Mouse (Mus musculus): ENCODE data around the gene Nxn. TPM values are rescaled to one million over a fixed set of nuclear protein-coding genes. Genes with fewer than 3 reads are reported as not detected.

The Nxn gene
- polyA plus RNA-seq, 1 experiment from 2014 or later = 19.9 TPM

GRCm38 (mm10) chr11:76288645-76289044, 110.3 kb downstream of the Nxn start:
- Histone ChIP-seq H3K4me2 (replicated peaks) (no peak overlapping the region), H3K4me1 (peaks cover 50% of the 10 kb centered on the region), H3K36me3 (no peaks in the 10 kb centered on the region), H3K9me3 (no peaks in the 10 kb centered on the region), H3K27me3 (no peaks in the 10 kb centered on the region), H3K9ac (replicated peaks) (no peak overlapping the region), H3K4me3 (no peak overlapping the region), H3K27ac (replicated peaks) (no peak overlapping the region)
- ATAC-seq (replicated peaks) = no peak
- 72% methylated on average over 6 of the region's 6 CpGs for WGBS

- Histone ChIP-seq H3K9me3 (no peaks in the 10 kb centered on the region), H3K9ac (replicated peaks) (no peak overlapping the region), H3K27ac (replicated peaks) (no peak overlapping the region), H3K4me1 (peaks cover 40% of the 10 kb centered on the region), H3K4me3 (no peak overlapping the region), H3K27me3 (no peaks in the 10 kb centered on the region), H3K4me2 (replicated peaks) (no peak overlapping the region), H3K36me3 (no peaks in the 10 kb centered on the region)
- no peak for ATAC-seq (replicated peaks)
- WGBS = 49% methylated on average over 10 of the region's 10 CpGs
These were observed 111.6 kb downstream of the Nxn start for GRCm38 (mm10) chr11:76287301-76287700.

GRCm38 (mm10) chr11:76286534-76287126, 112.3 kb downstream of the Nxn start:
- 65% methylated on average over 10 of the region's 10 CpGs for WGBS
- H3K4me1 ChIP-seq = peaks cover 38% of the 10 kb centered on the region
- no peak overlapping the region for H3K4me3 ChIP-seq
- H3K4me2 ChIP-seq (replicated peaks) = no peak overlapping the region
- H3K9me3 ChIP-seq = no peaks in the 10 kb centered on the region
- no peak overlapping the region for H3K27ac ChIP-seq (replicated peaks)
- ATAC-seq (replicated peaks) = no peak
- H3K9ac ChIP-seq (replicated peaks) = no peak overlapping the region
- H3K27me3 ChIP-seq = no peaks in the 10 kb centered on the region
- H3K36me3 ChIP-seq = no peaks in the 10 kb centered on the region

GRCm38 (mm10) chr11:76285431-76286075, 113.4 kb downstream of the Nxn start:
- H3K27me3 ChIP-seq = no peaks in the 10 kb centered on the region
- H3K4me1 ChIP-seq = peaks cover 32% of the 10 kb centered on the region
- no peak for ATAC-seq (replicated peaks)
- no peaks in the 10 kb centered on the region for H3K36me3 ChIP-seq
- no peak overlapping the region for H3K4me3 ChIP-seq
- no peaks in the 10 kb centered on the region for H3K9me3 ChIP-seq
- no peak overlapping the region for H3K27ac ChIP-seq (replicated peaks)
- no peak overlapping the region for H3K9ac ChIP-seq (replicated peaks)
- 76% methylated on average over 7 of the region's 7 CpGs for WGBS
- no peak overlapping the region for H3K4me2 ChIP-seq (replicated peaks)

GRCm38 (mm10) chr11:76283841-76284240, 115.1 kb downstream of the Nxn start:
- H3K9ac ChIP-seq (replicated peaks) = no peak overlapping the region
- ATAC-seq (replicated peaks) = no peak
- H3K4me3 ChIP-seq = no peak overlapping the region
- no peak overlapping the region for H3K4me2 ChIP-seq (replicated peaks)
- H3K36me3 ChIP-seq = no peaks in the 10 kb centered on the region
- H3K27me3 ChIP-seq = no peaks in the 10 kb centered on the region
- WGBS = 93% methylated on average over 6 of the region's 6 CpGs
- H3K4me1 ChIP-seq = peaks cover 24% of the 10 kb centered on the region
- H3K27ac ChIP-seq (replicated peaks) = no peak overlapping the region
- H3K9me3 ChIP-seq = no peaks in the 10 kb centered on the region

GRCm38 (mm10) chr11:76279971-76280370, 119.0 kb downstream of the Nxn start:
- H3K9ac ChIP-seq (replicated peaks) = no peak overlapping the region
- no peak for ATAC-seq (replicated peaks)
- 52% methylated on average over 2 of the region's 2 CpGs for WGBS
- peaks cover 9% of the 10 kb centered on the region for H3K4me1 ChIP-seq
- no peaks in the 10 kb centered on the region for H3K9me3 ChIP-seq
- no peaks in the 10 kb centered on the region for H3K27me3 ChIP-seq
- H3K27ac ChIP-seq (replicated peaks) = 0 out of 2 replicates have a peak overlapping the region, but pooled peaks have one; percentile 3
- no peak overlapping the region for H3K4me3 ChIP-seq
- no peak overlapping the region for H3K4me2 ChIP-seq (replicated peaks)
- 0 out of 2 replicates have a peak, but pooled peaks cover 2% of the 10 kb centered on the region for H3K36me3 ChIP-seq

GRCm38 (mm10) chr11:76278960-76279852, 119.7 kb downstream of the Nxn start:
- Histone ChIP-seq H3K4me1 (peaks cover 9% of the 10 kb centered on the region), H3K27me3 (no peaks in the 10 kb centered on the region), H3K4me2 (replicated peaks) (no peak overlapping the region), H3K36me3 (0 out of 2 replicates have a peak, but pooled peaks cover 2% of the 10 kb centered on the region), H3K27ac (replicated peaks) (peak overlapping the region; percentile 60; the same call in 1 of the 2 replicates), H3K4me3 (no peak overlapping the region), H3K9me3 (no peaks in the 10 kb centered on the region), H3K9ac (replicated peaks) (no peak overlapping the region)
- ATAC-seq (replicated peaks) = peak; percentile 60; the same call in 1 of the 2 replicates
- WGBS = 38% methylated on average over 14 of the region's 14 CpGs

GRCm38 (mm10) chr11:76272440-76272839, 126.5 kb downstream of the Nxn start:
- Histone ChIP-seq H3K4me2 (replicated peaks) (no peak overlapping the region), H3K27me3 (no peaks in the 10 kb centered on the region), H3K4me3 (no peak overlapping the region), H3K9me3 (no peaks in the 10 kb centered on the region), H3K36me3 (0 out of 2 replicates have a peak, but pooled peaks cover 2% of the 10 kb centered on the region), H3K9ac (replicated peaks) (no peak overlapping the region), H3K4me1 (peaks cover 12% of the 10 kb centered on the region), H3K27ac (replicated peaks) (no peak overlapping the region)
- 82% methylated on average over 4 of the region's 4 CpGs for WGBS
- ATAC-seq (replicated peaks) = no peak

- no peak overlapping the region for H3K4me2 ChIP-seq (replicated peaks)
- H3K27me3 ChIP-seq = no peaks in the 10 kb centered on the region
- no peak for ATAC-seq (replicated peaks)
- H3K36me3 ChIP-seq = no peaks in the 10 kb centered on the region
- no peaks in the 10 kb centered on the region for H3K9me3 ChIP-seq
- 45% methylated on average over 6 of the region's 6 CpGs for WGBS
- H3K4me3 ChIP-seq = no peak overlapping the region
- H3K27ac ChIP-seq (replicated peaks) = peak overlapping the region; percentile 48; the same call in 1 of the 2 replicates
- H3K4me1 ChIP-seq = peaks cover 13% of the 10 kb centered on the region
- no peak overlapping the region for H3K9ac ChIP-seq (replicated peaks)
These were observed 130.3 kb downstream of the Nxn start for GRCm38 (mm10) chr11:76268521-76269065.

- Histone ChIP-seq H3K4me1 (peaks cover 15% of the 10 kb centered on the region), H3K27ac (replicated peaks) (peak overlapping the region; percentile 48), H3K27me3 (no peaks in the 10 kb centered on the region), H3K9me3 (no peaks in the 10 kb centered on the region), H3K4me2 (replicated peaks) (no peak overlapping the region), H3K4me3 (no peak overlapping the region), H3K9ac (replicated peaks) (no peak overlapping the region), H3K36me3 (no peaks in the 10 kb centered on the region)
- ATAC-seq (replicated peaks) = peak; percentile 63
- 7% methylated on average over 5 of the region's 5 CpGs for WGBS
These were observed 130.9 kb downstream of the Nxn start for GRCm38 (mm10) chr11:76268001-76268459.

- H3K4me2 ChIP-seq (replicated peaks) = no peak overlapping the region
- H3K9ac ChIP-seq (replicated peaks) = no peak overlapping the region
- H3K36me3 ChIP-seq = no peaks in the 10 kb centered on the region
- H3K9me3 ChIP-seq = no peaks in the 10 kb centered on the region
- ATAC-seq (replicated peaks) = no peak
- peaks cover 19% of the 10 kb centered on the region for H3K4me1 ChIP-seq
- H3K27ac ChIP-seq (replicated peaks) = peak overlapping the region; percentile 48
- 25% methylated on average over 7 of the region's 7 CpGs for WGBS
- no peak overlapping the region for H3K4me3 ChIP-seq
- no peaks in the 10 kb centered on the region for H3K27me3 ChIP-seq
These were observed 131.4 kb downstream of the Nxn start for GRCm38 (mm10) chr11:76267550-76267949.

All from forebrain, embryonic 15.5 days (tissue).